Mouse (Mus musculus) frontal cortex, adult (tissue): Measurements from ENCODE around the gene Nr5a1.
A peak's percentile ranks its signal among the peaks of the same experiment; 100 is the strongest.

Experiments used
- ATAC-seq: cut with Nextera tagmentation; 2 replicates; pipeline ENCODE4 v1.9.2; 2017; ENCODE audit warnings: mild to moderate bottlenecking, moderate library complexity, mixed read lengths; ENCODE audit not compliant: low TSS enrichment

The Nr5a1 gene

GRCm38 (mm10) chr2:38705036-38705435 is 9.3 kb downstream of the Nr5a1 start:
- ATAC-seq = no peak

DNA sequence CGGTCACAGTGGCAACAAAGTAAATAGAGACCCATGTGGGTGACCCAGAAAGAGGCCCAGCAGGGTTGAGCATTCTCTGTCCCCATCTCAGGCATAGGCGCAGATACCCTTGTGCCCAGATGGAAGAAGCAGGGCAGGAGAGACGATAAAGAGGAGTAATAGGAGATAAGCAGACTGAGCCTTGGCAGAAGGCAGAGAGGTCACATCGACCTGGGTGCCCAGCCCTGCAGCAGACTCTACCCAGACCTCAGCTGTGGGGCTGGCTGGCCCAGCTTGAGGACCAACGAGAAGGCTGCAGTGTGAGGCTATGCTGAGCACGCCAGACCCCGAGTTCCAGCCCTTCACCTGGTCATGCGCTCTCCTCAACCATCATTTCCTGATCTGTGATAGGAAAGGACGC is 10.0 kb downstream of the Nr5a1 start:
- ATAC-seq = no peak

DNA sequence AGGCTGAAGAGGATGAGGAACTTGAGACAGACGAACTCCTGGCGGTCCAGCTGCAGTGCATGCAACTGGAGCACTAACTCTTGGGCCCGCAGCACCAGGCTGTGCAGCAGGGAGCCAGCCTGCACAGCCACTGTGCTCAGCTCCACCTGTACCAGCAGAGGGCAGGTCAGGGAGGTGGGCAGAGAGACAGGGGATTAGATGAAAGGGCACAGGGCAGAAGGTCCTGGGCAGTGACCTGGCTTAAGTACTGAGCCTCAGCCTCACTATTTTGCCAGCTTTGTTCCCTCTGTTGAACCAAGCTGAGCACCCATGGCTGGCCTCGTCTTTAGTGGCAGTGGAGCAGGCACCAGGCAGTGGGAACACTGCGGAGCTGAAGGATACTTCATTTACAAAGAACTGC is 14.2 kb downstream of the Nr5a1 start:
- no peak for ATAC-seq

- no peak for ATAC-seq
Observed at GRCm38 (mm10) chr2:38698623-38699022, 15.7 kb downstream of the Nr5a1 start.

GRCm38 (mm10) chr2:38697128-38698120 is 16.9 kb downstream of the Nr5a1 start:
- no peak for ATAC-seq

GRCm38 (mm10) chr2:38695770-38696169 is 18.6 kb downstream of the Nr5a1 start:
- no peak for ATAC-seq

DNA sequence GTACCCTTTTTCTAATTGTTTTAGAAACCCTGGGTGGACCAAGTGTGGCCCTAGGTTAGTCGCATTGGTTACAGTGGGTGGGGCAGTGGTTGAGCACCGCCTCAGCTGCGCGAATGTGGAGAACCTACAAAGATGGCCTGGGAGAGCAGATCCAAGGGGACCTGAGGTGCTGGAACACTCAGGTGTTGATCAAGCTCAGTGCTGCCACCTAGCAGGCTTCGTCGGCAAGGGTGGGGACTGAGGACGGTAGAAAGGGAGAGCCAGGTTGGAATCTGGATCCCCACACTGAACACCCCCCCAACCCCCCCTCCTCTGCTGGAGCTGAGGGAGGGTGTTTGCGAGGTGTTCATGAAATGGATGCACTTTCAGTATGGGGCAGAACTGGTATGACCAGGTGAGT is 22.8 kb downstream of the Nr5a1 start:
- 0 out of 2 replicates have a peak, but pooled peaks have one; percentile 25 for ATAC-seq

DNA sequence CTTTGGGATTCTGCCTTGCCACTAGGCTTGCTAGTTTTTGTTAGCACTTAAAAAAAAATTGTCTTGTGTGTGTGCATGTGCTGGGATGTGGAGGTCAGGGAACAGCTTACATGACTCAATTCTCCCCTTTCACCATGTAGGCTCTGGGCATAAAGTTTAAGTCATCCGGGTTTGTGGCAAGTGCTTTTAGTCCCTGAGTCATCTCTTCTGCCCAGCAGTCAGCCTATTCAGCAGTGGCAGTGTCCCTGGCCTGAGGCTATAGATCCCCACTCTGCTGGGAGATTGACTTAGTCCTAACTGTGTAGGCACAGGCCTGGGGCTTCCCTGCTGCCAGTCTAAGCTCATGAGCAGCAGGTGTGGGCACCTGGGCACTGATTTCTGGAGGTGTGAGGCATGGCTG is 24.5 kb downstream of the Nr5a1 start:
- ATAC-seq = no peak

DNA sequence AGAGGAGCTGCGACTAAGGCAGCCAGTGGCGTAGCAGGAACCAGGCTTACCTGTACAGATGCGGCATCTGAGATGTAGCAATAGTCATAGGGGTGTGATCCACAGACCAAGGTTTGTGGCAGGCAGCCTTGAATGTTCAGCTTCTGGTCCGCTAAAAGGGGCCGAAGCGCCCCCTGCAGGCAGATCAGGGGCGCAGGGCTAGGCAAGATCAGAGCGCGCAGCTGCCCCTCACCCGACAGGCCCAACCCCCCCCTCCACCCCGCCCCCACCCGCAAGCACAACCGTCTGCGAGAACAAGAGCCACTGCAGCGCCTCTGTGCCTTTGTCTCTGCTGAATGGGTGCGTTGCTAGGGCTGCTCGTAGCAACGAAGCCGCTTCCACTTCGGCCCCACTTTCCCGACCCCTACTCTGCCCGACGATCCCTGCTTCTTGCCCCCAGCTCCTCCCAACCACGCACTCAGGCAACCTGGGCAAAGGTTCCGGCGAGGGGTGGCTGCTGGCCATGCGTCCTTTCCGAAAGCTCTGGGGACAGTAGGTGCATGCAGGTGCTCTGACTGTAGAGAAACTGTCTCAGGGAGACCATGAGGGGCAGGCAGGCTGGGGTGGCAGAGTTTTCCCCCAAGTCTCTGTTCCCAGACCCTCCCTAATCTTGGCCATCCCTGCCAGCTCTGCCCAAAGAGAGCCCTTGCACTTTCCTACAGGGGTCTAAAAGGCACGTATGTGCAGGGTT is 25.4 kb downstream of the Nr5a1 start:
- ATAC-seq = peak; percentile 56

DNA sequence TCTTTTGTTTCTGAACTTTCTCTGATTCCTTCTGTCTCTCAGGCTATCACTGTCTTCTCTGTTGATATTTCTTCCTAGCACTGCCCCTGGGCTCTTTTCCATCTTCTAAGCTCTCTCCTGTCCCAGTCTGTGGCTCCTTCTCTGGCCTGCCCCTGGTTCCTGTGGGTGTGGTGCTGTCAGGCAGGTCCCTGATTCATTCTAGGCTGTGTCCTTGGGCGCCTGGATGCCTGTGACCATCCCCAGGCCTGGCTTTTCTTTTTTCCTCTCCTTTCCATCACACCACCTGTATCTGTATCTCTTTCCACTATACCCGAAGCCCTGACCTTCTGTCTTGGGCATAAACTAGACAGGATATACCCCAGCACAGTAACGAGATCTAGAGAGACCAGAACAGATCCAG is 28.6 kb downstream of the Nr5a1 start:
- ATAC-seq = no peak

GRCm38 (mm10) chr2:38683083-38683482 is 31.3 kb downstream of the Nr5a1 start:
- ATAC-seq = no peak

DNA sequence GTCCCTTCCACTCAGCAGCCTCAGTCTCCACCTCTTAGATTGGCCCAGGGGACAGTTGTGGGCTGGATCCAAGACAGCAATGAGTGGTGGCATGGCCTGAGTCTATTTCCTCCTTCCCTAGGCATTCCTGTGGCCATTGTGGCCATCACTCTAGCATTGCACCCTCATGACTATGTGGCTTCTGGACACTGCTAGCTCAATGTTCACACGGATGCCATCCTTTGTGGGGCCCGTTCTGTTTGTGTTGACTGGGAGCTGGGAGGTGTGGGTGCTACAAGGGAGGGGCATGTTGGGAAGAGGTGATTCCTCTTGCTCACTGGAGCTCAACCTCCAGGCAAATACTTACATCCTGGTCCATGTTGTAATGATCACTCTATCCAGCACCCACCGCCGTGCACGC is 32.1 kb downstream of the Nr5a1 start:
- no peak for ATAC-seq

DNA sequence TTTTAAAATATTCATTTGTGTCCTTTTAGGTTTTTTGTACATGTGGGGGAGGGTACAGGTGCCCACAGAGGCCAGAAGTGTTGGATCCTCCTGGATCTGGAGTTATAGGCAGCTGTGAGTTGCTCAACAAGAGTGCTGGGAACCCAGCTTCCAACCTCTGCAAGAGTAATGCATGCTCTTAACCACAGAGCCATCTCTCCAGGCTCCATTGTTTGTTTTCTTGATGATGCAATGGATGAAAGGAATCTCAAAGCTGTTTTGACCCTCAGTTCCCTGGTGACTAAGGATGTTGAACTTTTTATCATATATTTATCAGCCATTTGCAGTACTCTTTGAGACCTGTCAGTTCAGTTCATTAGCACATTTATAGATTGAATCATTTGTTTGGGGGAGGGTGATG is 35.4 kb downstream of the Nr5a1 start:
- no peak for ATAC-seq

DNA sequence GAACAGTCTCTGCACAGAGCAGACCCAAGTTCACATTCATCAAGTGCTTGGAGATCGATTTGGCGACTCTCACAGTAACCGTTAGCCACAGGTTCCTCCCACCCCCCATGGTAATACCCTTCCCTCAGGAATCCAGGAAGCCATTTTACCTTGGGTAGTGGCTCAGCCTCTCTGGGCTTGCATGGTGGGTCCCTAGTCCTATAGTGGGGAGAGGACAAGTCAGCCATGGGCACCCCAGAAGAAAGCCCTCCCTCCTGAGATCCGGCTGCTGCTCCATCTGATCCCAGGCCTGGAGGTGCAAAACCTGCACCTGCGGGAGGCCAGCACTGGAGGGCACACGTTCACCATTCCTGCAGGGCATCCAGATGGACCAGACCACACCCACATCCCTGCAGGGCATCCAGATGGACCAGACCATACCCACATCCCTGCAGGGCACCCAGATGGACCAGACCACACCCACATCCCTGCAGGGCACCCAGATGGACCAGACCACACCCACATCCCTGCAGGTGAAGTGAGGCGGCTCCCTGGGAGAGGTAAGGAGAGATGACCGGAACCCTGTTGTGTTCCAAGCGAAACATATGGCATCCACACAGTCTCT is 38.9 kb downstream of the Nr5a1 start:
- no peak for ATAC-seq

- no peak for ATAC-seq
Observed at GRCm38 (mm10) chr2:38672496-38672895, 41.8 kb downstream of the Nr5a1 start.

DNA sequence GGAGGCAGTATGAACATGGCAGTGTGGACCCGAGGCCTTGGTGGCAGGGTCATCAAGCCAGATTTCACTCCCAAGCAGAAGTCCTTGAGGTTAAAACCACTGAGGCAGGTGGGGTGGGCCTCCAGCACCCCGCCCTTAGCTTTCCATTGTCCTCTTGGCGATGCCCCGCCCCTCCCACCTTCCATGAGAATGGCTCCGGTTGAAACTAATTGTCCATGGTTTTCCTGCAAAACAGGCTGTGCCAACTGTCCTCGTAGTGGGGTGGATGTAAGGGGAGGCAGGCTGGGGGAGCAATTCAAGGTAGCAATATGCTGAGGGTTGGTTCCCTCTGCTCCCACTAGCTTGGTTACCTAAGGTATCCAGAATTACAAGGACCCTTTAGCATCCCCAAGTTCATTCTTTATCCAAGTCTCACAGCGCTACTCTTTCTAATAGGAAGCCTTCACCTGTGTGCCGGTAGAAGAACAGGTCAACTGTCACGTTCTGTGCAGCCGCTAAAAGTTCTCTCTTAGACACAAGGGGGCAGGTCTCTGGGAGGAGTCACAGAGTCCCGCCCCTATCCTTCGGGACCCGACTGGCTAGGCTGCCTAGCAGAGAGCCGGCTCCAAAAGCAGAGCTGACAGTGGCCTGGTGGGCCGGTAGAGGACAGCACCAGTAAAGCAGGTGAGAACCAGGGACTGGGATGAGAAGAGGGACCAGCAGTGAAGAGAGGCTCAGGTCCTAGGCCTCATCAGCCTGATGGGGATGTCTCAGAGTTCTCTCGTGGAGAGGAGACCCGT is 45.4 kb downstream of the Nr5a1 start:
- ATAC-seq = no peak

GRCm38 (mm10) chr2:38661398-38661797 is 52.9 kb downstream of the Nr5a1 start:
- no peak for ATAC-seq

DNA sequence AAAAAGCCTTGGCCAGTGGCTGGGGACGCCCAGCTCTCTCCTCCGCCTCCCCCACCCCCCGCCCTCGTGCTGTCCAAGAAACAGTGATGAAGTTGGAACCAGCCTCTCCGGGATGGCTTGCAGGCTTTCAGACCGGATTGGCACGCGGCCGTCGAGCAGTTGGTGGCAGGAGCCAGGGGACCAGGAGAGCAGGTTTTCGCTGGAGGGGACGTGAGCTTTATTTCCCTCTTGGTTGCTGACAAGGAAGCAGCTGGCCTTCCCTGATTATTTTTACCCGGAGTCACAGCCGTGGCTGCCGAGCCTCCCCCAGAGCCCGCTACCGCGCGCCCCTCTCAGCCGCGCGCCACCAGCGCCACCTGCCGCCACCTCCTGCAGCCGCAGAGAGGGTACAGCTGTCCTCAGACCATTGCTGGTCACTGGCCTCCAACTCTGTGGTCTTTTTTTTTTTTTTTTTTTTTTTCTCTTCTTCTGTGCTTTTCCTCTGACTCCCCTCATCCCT is 56.0 kb downstream of the Nr5a1 start:
- ATAC-seq = peak; percentile 98

DNA sequence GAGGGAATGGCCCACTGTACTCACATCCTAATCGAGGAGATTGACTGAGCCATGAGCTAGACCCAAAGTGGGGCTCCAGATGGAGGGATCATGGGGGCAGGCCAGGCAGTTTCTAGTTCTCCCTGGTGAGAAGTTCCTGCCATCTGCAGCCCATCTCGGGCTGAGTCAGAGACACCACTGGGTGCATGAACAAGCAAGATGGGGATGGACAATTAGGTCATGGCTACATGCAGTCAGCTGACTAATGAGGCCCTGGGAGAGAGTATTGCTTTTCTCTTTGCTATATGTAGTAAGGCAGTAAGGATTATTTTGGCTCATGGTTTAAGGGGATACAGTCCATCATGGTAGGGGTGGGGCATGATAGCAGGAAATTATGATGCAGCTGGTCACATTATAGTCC is 60.6 kb downstream of the Nr5a1 start:
- ATAC-seq = no peak

GRCm38 (mm10) chr2:38653293-38653619 is 61.1 kb downstream of the Nr5a1 start:
- ATAC-seq = no peak

- peak; percentile 80 for ATAC-seq
Observed at GRCm38 (mm10) chr2:38652565-38653292, 61.6 kb downstream of the Nr5a1 start.
